Mouse (Mus musculus) cerebellum, postnatal 10 days (tissue): ENCODE results near the gene Srcin1.

ENCODE experiments used
- DNase-seq, 2 experiments: peaks; one replicate each; pipeline ENCODE4 v3.0.0; 2021; ENCODE audit warnings: mixed read lengths in 2 of 2

Gene Srcin1

GRCm38 (mm10) chr11:97500720-97501448, 75.1 kb downstream of the Srcin1 start:
- peak in 1 of 2 experiments; percentile 37 for DNase-seq

- DNase-seq = peak in 1 of 2 experiments; percentile 37
These were observed 75.9 kb downstream of the Srcin1 start, which contains the start of gene 4933428G20Rik for GRCm38 (mm10) chr11:97499865-97500719. Gene 4933428G20Rik (minus strand): TSS chr11:97500340.

GRCm38 (mm10) chr11:97497543-97497942, 78.4 kb downstream of the Srcin1 start:
- no peak for DNase-seq

- no peak for DNase-seq
These were observed 83.2 kb downstream of the Srcin1 start for GRCm38 (mm10) chr11:97492836-97493235.

- peak; percentile 58 to 75 for DNase-seq
These were observed 84.3 kb downstream of the Srcin1 start for GRCm38 (mm10) chr11:97491640-97492039.

GRCm38 (mm10) chr11:97489589-97490324, 86.2 kb downstream of the Srcin1 start:
- peak; percentile 87 to 89 for DNase-seq

GRCm38 (mm10) chr11:97487656-97488055, 88.3 kb downstream of the Srcin1 start:
- peak in 1 of 2 experiments; percentile 6 for DNase-seq

- DNase-seq = no peak
These were observed 90.3 kb downstream of the Srcin1 start for GRCm38 (mm10) chr11:97485661-97486060.

GRCm38 (mm10) chr11:97479824-97480223, 96.2 kb downstream of the Srcin1 start:
- DNase-seq = no peak

GRCm38 (mm10) chr11:97479085-97479484, 96.9 kb downstream of the Srcin1 start:
- no peak for DNase-seq

GRCm38 (mm10) chr11:97478345-97478744, 97.6 kb downstream of the Srcin1 start:
- DNase-seq = no peak

GRCm38 (mm10) chr11:97477431-97477830, 98.6 kb downstream of the Srcin1 start:
- DNase-seq = no peak

GRCm38 (mm10) chr11:97476334-97477095, 99.5 kb downstream of the Srcin1 start:
- DNase-seq = peak; percentile 90 to 94

GRCm38 (mm10) chr11:97471276-97471675, 104.7 kb downstream of the Srcin1 start:
- DNase-seq = no peak

- no peak for DNase-seq
These were observed 106.2 kb downstream of the Srcin1 start for GRCm38 (mm10) chr11:97469828-97470227.

- peak; percentile 96 to 98 for DNase-seq
These were observed 107.2 kb downstream of the Srcin1 start for GRCm38 (mm10) chr11:97468639-97469287.

GRCm38 (mm10) chr11:97466444-97467160, 109.4 kb downstream of the Srcin1 start:
- peak; percentile 84 to 88 for DNase-seq

- peak; percentile 48 to 52 for DNase-seq
These were observed 110.0 kb downstream of the Srcin1 start for GRCm38 (mm10) chr11:97465957-97466356.

- no peak for DNase-seq
These were observed 112.0 kb downstream of the Srcin1 start for GRCm38 (mm10) chr11:97463991-97464390.

- no peak for DNase-seq
These were observed 112.8 kb downstream of the Srcin1 start for GRCm38 (mm10) chr11:97463166-97463565.

GRCm38 (mm10) chr11:97462538-97462937, 113.4 kb downstream of the Srcin1 start:
- DNase-seq = no peak
